Mouse (Mus musculus): ENCODE measurements around the gene Vmn1r174.
"Not testable (repeated sequence)": the region's sequence is repeated elsewhere in the genome, so short reads cannot be mapped to it uniquely, and the experiment has no call there.

Gene Vmn1r174

DNA sequence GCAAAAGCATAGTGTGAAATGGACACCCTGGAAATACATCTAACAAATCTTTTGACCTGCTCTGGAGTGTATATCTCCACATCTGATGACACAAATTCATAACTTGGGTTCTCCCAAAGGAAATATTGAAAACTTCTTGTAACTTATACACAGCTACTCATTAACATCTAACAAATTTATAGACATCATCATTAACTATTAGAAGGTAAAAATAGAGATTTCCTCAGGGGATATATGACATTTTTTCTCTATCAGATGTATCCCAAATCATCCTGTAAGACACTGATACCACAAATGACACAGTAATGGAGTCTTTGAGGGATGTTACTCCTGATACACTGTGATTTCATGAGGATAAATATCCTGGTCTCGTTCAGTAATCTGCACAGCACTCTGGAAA lies at the start of gene Vmn1r174:
Gene Vmn1r174 (plus strand): TSS at position 301 of the 400 bp plus-strand sequence.
- not testable (repeated sequence) for DNase-seq (ENCODE audit: low spot score in 2 of 2)

DNA sequence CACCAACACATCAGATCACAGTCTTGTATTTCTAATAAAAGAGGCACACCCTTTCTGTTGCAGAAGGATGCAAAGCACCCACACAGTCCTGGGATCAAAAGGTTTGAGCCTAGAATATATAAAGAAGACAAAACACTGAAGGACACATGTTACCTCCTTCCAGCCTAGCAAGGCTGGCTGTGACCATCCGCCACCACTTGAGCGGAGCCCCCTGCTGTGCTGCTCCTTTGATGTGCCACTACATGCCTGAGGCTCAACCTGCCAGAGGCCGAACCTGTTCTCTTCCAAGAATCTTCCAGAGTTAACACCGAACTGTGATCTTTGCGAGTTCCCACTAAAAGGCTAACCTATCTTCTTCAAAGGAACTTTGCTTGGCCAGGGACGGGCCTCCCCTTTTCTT lies 32.5 kb downstream of the Vmn1r174 start:
- DNase-seq (ENCODE audit: low spot score in 2 of 2) = no peak

- DNase-seq (ENCODE audit: low spot score in 2 of 2) = not testable (repeated sequence)
Observed at GRCm38 (mm10) chr7:23810543-23810942, 58.5 kb downstream of the Vmn1r174 start, which contains the start of gene Vmn1r175. Vmn1r175 (minus strand) TSS chr7:23810643.
